Mouse (Mus musculus) neural tube, embryonic 14.5 days (tissue): ENCODE measurements around the gene Pih1d1. TPM values are rescaled to one million over a fixed set of nuclear protein-coding genes. Genes with fewer than 3 reads are reported as not detected.

Source experiments
- ATAC-seq: fragments of 200-750 bp; cut with Nextera tagmentation; 2 replicates; pipeline ENCODE4 v1.8.0; 2017; ENCODE audit warnings: low read depth, mild to moderate bottlenecking, moderate TSS enrichment, moderate library complexity
- H3K27ac ChIP-seq: fragments of 300-500 bp; sonication (generic); 2 replicates; pipeline ENCODE4 v1.5.1; 2014; ENCODE audit warnings: low read depth, mild to moderate bottlenecking, control low read depth, low read length, moderate library complexity, mixed read lengths
- H3K27me3 ChIP-seq: fragments of 300-500 bp; sonication (generic); 2 replicates; pipeline ENCODE4 v1.6.1; 2014; ENCODE audit warnings: low read length; ENCODE audit not compliant: control insufficient read depth, insufficient read depth
- H3K36me3 ChIP-seq: fragments of 300-500 bp; sonication (generic); 2 replicates; pipeline ENCODE4 v1.6.1; 2014; ENCODE audit warnings: low read length, mixed read lengths; ENCODE audit not compliant: control insufficient read depth, insufficient read depth
- H3K4me1 ChIP-seq: fragments of 300-500 bp; sonication (generic); 2 replicates; pipeline ENCODE4 v1.6.1; 2014; ENCODE audit warnings: low read length; ENCODE audit not compliant: control insufficient read depth, insufficient read depth
- H3K4me2 ChIP-seq: fragments of 300-500 bp; sonication (generic); 2 replicates; pipeline ENCODE4 v1.6.1; 2014; ENCODE audit warnings: mild to moderate bottlenecking, low read depth, low read length, control low read depth
- H3K4me3 ChIP-seq: fragments of 300-500 bp; sonication (generic); 2 replicates; pipeline ENCODE4 v1.5.1; 2014; ENCODE audit warnings: low read depth, low read length, control low read depth, mixed read lengths
- H3K9ac ChIP-seq: fragments of 300-500 bp; sonication (generic); replicated peaks from 2 replicates; pipeline ENCODE4 v1.6.1; 2014; ENCODE audit warnings: low read depth, mild to moderate bottlenecking, control low read depth, low read length, mixed read lengths
- H3K9me3 ChIP-seq: fragments of 300-500 bp; sonication (generic); 2 replicates; pipeline ENCODE4 v1.6.1; 2016; ENCODE audit warnings: low read length; ENCODE audit not compliant: control insufficient read depth
- WGBS: fragments of 180-500 bp; shearing (Covaris S2); extraction: QIAGEN DNeasy Blood & Tissue Kit; methylation state at CpG from one replicate; pipeline ENCODE4 v1.1.7; 2014; 5-methylcytosine and 5-hydroxymethylcytosine counted together
- polyA plus RNA-seq: library from polyadenylated mRNA; unstranded; fragments of >200 nt; fragmentation: Nextera tagmentation; extraction: Ambion mirVana; gene quantifications from 2 replicates; pipeline ENCODE4 v1.2.1, GENCODE M21; 2014

The Pih1d1 gene
- polyA plus RNA-seq, 1 experiment from 2014 or later: 91.2 TPM

DNA sequence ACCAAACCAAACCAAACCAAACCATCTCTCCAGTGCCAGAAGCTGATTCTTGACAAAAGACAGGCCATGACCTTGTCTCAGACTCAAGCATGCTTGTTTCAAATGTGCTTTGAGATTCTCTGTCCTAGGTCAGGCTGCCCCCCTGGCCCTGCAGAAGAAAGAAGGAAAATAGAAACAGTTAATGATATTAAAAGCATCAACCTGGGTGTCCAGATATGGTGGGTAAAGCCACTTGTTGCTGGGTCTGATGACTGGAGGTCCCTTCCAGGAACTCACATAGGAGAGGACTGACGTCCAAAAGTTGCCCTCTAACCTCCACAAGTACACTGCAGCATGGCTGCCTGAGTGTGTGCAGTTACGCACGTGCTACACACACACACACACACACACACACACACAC, 6.8 kb downstream of the Pih1d1 start:
- no peak overlapping the region for H3K4me3 ChIP-seq
- WGBS: 91% methylated on average over 3 of the region's 3 CpGs
- 0 out of 2 replicates have a peak, but pooled peaks cover 18% of the 10 kb centered on the region for H3K36me3 ChIP-seq
- H3K4me2 ChIP-seq: no peak overlapping the region
- H3K9me3 ChIP-seq: no peaks in the 10 kb centered on the region
- H3K9ac ChIP-seq: no peak overlapping the region
- H3K27ac ChIP-seq: no peak overlapping the region
- no peaks in the 10 kb centered on the region for H3K4me1 ChIP-seq
- H3K27me3 ChIP-seq: peaks cover 29% of the 10 kb centered on the region
- ATAC-seq: no peak

DNA sequence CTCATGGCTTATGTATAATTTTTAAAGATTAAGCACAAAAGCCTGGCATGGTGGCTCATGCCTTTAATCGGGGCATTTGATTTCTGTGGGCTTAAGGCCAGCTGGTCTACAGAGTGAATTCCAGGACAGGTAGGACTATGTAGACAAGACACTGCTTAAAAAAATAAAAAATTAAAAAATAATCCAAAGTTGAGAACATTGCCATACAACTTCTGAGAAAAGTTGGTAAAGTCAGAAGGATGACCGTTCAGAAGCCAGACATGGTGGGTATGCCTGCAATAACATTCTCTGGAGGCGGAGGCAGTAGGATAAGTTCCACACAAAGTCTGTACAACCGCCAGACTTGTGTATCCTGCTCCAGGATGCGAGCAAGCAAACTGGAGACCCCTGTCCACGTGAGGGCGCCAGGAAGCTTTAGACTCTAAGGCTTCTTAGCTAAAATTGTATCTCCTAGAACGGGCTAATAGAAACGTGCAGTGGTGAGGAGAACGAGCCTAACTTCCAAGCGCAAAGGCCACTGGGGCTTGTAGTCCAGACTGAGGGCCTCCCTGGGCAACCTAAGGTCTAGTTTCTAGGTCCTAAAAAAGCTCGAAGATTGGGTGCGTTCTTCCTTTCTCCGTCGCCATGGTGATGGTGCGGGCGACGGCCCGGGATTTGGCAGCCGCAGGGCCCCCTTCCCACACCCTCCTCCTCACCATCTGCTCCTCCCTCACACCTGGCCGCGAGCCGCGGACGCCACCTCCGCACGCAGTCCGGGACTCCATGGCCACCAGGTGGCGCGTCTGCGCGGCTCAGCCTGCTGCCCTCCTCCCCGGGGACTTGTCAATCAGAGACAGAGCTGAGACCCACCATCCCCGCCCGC, 7.7 kb downstream of the Pih1d1 start:
- Histone ChIP-seq H3K27me3 (peaks cover 36% of the 10 kb centered on the region), H3K36me3 (0 out of 2 replicates have a peak, but pooled peaks cover 18% of the 10 kb centered on the region), H3K4me1 (no peaks in the 10 kb centered on the region), H3K9ac (0 out of 2 replicates have a peak overlapping the region, but pooled peaks have one; percentile 11), H3K27ac (no peak overlapping the region), H3K4me3 (peak overlapping the region; percentile 27), H3K4me2 (peak overlapping the region; percentile 59), H3K9me3 (no peaks in the 10 kb centered on the region)
- peak; percentile 87 for ATAC-seq
- WGBS: 4% methylated on average over 35 of the region's 35 CpGs

DNA sequence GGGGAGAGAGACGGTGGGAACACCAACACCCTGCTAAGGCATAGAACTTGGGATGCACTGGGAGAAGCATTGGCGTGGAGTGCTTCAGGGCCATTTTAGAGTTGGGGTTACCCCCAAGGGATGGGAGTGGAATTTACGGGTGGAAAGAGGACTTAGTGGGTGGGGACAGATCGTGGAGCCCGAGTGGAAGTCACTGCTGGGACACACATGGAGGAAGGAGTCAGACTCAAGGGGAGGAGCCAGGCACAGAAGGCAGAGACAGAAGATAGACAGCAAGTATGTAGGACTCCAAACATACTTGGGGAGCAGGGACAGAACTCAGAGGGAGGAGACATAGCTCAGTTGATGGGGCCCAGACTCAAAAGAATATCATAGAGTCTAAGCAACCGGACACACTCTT, 8.4 kb downstream of the Pih1d1 start:
- peaks cover 37% of the 10 kb centered on the region for H3K27me3 ChIP-seq
- H3K9ac ChIP-seq: 0 out of 2 replicates have a peak overlapping the region, but pooled peaks have one; percentile 11
- no peak overlapping the region for H3K27ac ChIP-seq
- 25% methylated on average over 6 of the region's 6 CpGs for WGBS
- H3K9me3 ChIP-seq: no peaks in the 10 kb centered on the region
- 0 out of 2 replicates have a peak, but pooled peaks cover 18% of the 10 kb centered on the region for H3K36me3 ChIP-seq
- H3K4me2 ChIP-seq: peak overlapping the region; percentile 59
- H3K4me3 ChIP-seq: peak overlapping the region; percentile 27
- H3K4me1 ChIP-seq: no peaks in the 10 kb centered on the region
- ATAC-seq: no peak

DNA sequence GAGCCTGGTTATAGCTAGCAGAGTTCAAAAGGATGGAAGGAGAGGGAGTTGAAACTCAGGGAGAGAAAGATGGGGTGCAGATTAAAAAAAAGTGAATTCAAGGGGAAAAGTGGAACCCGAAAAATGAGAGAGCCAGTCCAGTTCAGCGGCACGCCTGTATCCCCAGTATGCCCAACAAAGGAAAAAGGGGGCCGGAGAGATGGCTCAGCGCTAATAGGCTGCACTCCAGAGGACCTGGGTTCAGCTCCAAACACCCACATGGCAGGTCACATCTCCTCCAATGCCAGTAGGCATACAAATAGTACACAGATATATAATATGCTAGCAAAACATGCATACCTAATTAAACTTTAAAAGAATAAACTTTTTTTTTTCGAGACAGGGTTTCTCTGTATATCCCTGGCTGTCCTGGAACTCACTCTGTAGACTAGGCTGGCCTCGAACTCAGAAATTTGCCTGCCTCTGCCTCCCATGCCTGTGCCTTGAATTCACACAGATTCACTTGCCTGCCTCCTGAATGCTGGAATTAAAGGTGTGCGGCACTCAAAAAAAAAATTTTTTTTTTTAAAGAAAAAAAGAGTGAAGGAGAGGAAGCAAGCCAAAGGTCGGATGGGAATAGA, 9.0 kb downstream of the Pih1d1 start:
- H3K9ac ChIP-seq: no peak overlapping the region
- H3K27ac ChIP-seq: no peak overlapping the region
- ATAC-seq: no peak
- no peak overlapping the region for H3K4me3 ChIP-seq
- no peaks in the 10 kb centered on the region for H3K9me3 ChIP-seq
- H3K4me2 ChIP-seq: no peak overlapping the region
- 68% methylated on average over 9 of the region's 9 CpGs for WGBS
- no peaks in the 10 kb centered on the region for H3K4me1 ChIP-seq
- H3K27me3 ChIP-seq: peaks cover 41% of the 10 kb centered on the region
- H3K36me3 ChIP-seq: 0 out of 2 replicates have a peak, but pooled peaks cover 14% of the 10 kb centered on the region

DNA sequence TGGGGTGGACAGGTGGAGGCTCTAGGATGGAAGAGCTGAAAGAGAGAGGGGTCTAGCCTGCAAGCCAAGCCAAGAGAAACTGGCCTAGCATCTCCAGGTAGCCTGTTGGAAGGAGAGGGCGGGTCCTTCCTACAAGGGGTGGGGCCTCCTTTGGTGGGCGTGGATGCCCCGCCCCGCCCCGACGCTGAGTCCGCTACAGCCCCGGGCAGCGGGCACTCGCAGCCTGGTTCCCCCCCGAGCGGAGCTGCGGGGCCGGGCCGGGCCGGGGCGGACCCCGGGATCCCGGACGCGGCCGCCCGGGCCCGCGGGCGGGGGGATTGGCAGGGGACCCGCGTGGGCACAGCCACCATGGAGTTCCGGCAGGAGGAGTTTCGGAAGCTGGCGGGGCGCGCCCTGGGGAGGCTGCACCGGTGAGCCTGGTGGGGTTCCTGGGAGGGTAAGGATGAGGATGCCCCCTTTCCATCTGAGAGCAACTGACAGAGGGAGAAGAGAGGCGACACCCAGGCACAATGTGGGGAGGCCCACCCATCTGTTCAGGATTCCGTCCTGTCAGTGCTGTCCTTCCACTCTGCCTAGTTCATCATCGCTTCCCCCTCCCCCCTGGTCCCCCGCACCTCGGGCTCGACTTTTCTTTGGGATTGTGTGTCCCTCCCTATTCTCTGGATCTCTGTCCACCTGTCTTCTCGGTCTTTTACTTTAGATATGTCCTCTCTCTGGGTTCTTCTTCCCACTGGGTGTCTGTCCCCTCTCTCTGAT, 9.8 kb downstream of the Pih1d1 start, which contains the start of gene Slc17a7:
TSS of gene Slc17a7 (plus strand) at position 215 of the 756 bp plus-strand sequence.
- 3% methylated on average over 26 of the region's 41 CpGs for WGBS
- no peaks in the 10 kb centered on the region for H3K4me1 ChIP-seq
- H3K9ac ChIP-seq: no peak within 1 kb of the TSS; the same call in 1 of the 2 replicates

DNA sequence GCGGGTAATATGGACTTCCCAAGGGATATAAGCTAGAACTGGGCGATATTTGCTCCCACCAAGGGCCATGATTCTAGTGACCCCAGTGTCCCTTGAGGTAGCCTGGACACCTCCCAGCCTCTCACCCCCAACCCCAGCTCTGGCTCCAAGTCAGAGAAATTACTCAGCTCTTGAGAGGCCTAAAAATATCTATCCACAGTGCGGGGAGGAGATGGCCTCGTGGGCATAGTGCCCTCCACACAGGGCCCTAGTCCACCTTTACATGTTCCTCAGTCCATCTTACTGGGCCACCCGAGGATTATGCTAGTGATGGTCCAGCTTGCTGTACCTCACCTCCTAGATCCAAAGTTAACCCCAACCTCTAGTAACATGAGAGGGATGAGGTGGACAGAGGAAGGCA, 10.7 kb downstream of the Pih1d1 start:
- no peak overlapping the region for H3K4me2 ChIP-seq
- WGBS: 68% methylated on average over 5 of the region's 5 CpGs
- 0 out of 2 replicates have a peak, but pooled peaks cover 2% of the 10 kb centered on the region for H3K36me3 ChIP-seq
- H3K27me3 ChIP-seq: peaks cover 58% of the 10 kb centered on the region
- ATAC-seq: no peak
- H3K27ac ChIP-seq: no peak overlapping the region
- no peaks in the 10 kb centered on the region for H3K9me3 ChIP-seq
- H3K9ac ChIP-seq: no peak overlapping the region
- H3K4me3 ChIP-seq: no peak overlapping the region
- no peaks in the 10 kb centered on the region for H3K4me1 ChIP-seq

More for the DNA sequence above, 9.8 kb downstream of the Pih1d1 start, which contains the start of gene Slc17a7:
- no peaks in the 10 kb centered on the region for H3K9me3 ChIP-seq
- no peak for ATAC-seq
- 0 out of 2 replicates have a peak, but pooled peaks cover 7% of the 10 kb centered on the region for H3K36me3 ChIP-seq
- no peak within 1 kb of the TSS for H3K27ac ChIP-seq
- H3K4me3 ChIP-seq: peak within 1 kb of the TSS; percentile 29
- peaks cover 49% of the 10 kb centered on the region for H3K27me3 ChIP-seq
- H3K4me2 ChIP-seq: peak within 1 kb of the TSS; percentile 59

DNA sequence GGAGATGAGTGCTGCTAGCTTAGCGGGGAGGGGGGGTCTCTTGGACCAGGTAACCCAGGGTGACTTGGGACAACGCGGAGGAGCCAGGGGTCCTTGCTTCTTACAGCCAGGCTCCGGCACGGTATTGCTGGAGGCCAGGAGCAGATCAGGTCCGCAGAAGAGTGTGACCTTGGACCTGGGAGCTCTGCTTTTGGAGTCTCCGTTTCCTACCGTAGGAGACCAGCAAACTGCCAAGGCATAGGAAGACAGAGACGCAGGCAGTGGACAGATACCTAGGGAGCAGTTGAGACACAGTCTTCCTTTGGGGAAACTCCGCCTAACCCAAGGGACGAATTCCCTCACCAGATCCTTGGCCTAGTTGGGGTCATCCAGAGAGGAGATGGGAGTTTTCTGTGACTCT, 11.6 kb downstream of the Pih1d1 start:
- H3K9me3 ChIP-seq: no peaks in the 10 kb centered on the region
- ATAC-seq: no peak
- H3K4me3 ChIP-seq: no peak overlapping the region
- no peak overlapping the region for H3K27ac ChIP-seq
- H3K27me3 ChIP-seq: peaks cover 58% of the 10 kb centered on the region
- WGBS: 49% methylated on average over 11 of the region's 11 CpGs
- no peaks in the 10 kb centered on the region for H3K4me1 ChIP-seq
- no peaks in the 10 kb centered on the region for H3K36me3 ChIP-seq
- H3K9ac ChIP-seq: no peak overlapping the region
- no peak overlapping the region for H3K4me2 ChIP-seq

DNA sequence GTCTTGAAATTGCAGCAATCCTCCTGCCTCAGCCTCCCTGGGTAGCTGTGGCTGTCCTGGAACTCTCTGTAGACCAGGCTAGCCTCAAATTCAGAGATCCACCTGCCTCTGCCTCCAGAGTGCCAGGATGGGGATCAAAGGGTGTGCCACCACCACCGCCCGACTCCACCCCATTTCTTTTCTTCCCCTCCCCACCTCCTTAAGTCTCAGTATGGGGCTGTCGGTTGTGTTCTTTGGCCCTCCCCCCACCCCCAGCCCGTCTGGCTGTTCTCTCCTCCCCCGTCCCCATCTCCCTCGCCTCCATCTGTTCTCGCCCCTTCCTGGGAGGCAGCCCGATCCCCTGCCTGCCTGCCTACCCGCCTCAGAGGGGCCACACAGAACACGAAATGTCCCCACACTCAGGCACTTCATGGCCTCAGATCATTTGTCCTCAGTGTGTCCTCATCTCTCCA, 12.9 kb downstream of the Pih1d1 start:
- Histone ChIP-seq H3K9me3 (no peaks in the 10 kb centered on the region), H3K36me3 (no peaks in the 10 kb centered on the region), H3K4me2 (no peak overlapping the region), H3K27ac (no peak overlapping the region), H3K4me3 (no peak overlapping the region), H3K9ac (no peak overlapping the region), H3K27me3 (peaks cover 58% of the 10 kb centered on the region), H3K4me1 (no peaks in the 10 kb centered on the region)
- 25% methylated on average over 10 of the region's 10 CpGs for WGBS
- no peak for ATAC-seq
